Mouse (Mus musculus) lung, postnatal 0 days (tissue): ENCODE measurements around the gene Higd1c. TPM values are rescaled to one million over a fixed set of nuclear protein-coding genes. Genes with fewer than 3 reads are reported as not detected.
"Not testable (repeated sequence)": the region's sequence is repeated elsewhere in the genome, so short reads cannot be mapped to it uniquely, and the experiment has no call there.

Experiments used
- ATAC-seq: fragments of 200-750 bp; cut with Nextera tagmentation; 2 replicates; pipeline ENCODE4 v1.8.0; 2017; ENCODE audit warnings: moderate library complexity
- DNase-seq: peaks from one replicate; pipeline ENCODE4 v3.0.0-alpha.2; 2016; ENCODE audit warnings: low spot score
- H3K27ac ChIP-seq: fragments of 300-500 bp; sonication (generic); 2 replicates; pipeline ENCODE4 v1.5.1; 2014; ENCODE audit warnings: antibody characterized with exemption, mild to moderate bottlenecking, low read length, mixed read lengths
- H3K27me3 ChIP-seq: fragments of 300-500 bp; sonication (generic); replicated peaks from 2 replicates; pipeline ENCODE4 v1.6.1; 2014; ENCODE audit warnings: low read length, mixed read lengths; ENCODE audit not compliant: insufficient read depth
- H3K36me3 ChIP-seq: fragments of 300-500 bp; sonication (generic); 2 replicates; pipeline ENCODE4 v1.6.1; 2014; ENCODE audit warnings: low read length, mixed read lengths; ENCODE audit not compliant: insufficient read depth
- H3K4me1 ChIP-seq: fragments of 300-500 bp; sonication (generic); 2 replicates; pipeline ENCODE4 v1.6.1; 2014; ENCODE audit warnings: antibody characterized with exemption, low read depth, low read length, mixed read lengths; ENCODE audit not compliant: insufficient read depth
- H3K4me2 ChIP-seq: fragments of 300-500 bp; sonication (generic); replicated peaks from 2 replicates; pipeline ENCODE4 v1.6.1; 2014; ENCODE audit warnings: low read depth, mild to moderate bottlenecking, low read length, moderate library complexity, mixed read lengths
- H3K4me3 ChIP-seq: fragments of 300-500 bp; sonication (generic); 2 replicates; pipeline ENCODE4 v1.5.1; 2014; ENCODE audit warnings: low read depth, low read length
- H3K9ac ChIP-seq: fragments of 300-500 bp; sonication (generic); replicated peaks from 2 replicates; pipeline ENCODE4 v1.6.1; 2014; ENCODE audit warnings: low read depth, mild to moderate bottlenecking
- H3K9me3 ChIP-seq: fragments of 300-500 bp; sonication (generic); 2 replicates; pipeline ENCODE4 v1.6.1; 2016; ENCODE audit warnings: low read length, mixed read lengths
- CTCF ChIP-seq: IDR thresholded peaks from 2 replicates; pipeline ENCODE4 v1.5.1; 2016; ENCODE audit warnings: antibody characterized with exemption, mild to moderate bottlenecking
- EP300 ChIP-seq: IDR thresholded peaks from 2 replicates; pipeline ENCODE4 v1.6.1; 2016; ENCODE audit warnings: antibody characterized with exemption, mild to moderate bottlenecking, control low read depth
- WGBS: fragments of 180-500 bp; shearing (Covaris S2); extraction: QIAGEN DNeasy Blood & Tissue Kit; methylation state at CpG from one replicate; pipeline ENCODE4 v1.1.7; 2014; 5-methylcytosine and 5-hydroxymethylcytosine counted together
- polyA plus RNA-seq: library from polyadenylated mRNA; unstranded; fragments of >200 nt; fragmentation: Nextera tagmentation; extraction: Ambion mirVana; gene quantifications from 2 replicates; pipeline ENCODE4 v1.2.1, GENCODE M21; 2015

Gene Higd1c
- polyA plus RNA-seq = not detected in 2 replicates

- no peak within 1 kb of the TSS for H3K27ac ChIP-seq
- no peak for DNase-seq
- no peaks in the 10 kb centered on the region for H3K9me3 ChIP-seq
- 60% methylated on average over 7 of the region's 7 CpGs for WGBS
- no peak within 1 kb of the TSS for H3K9ac ChIP-seq
- no peaks in the 10 kb centered on the region for H3K36me3 ChIP-seq
- no peak for TF ChIP-seq EP300
- no peak for TF ChIP-seq CTCF
- H3K4me3 ChIP-seq = no peak within 1 kb of the TSS
- no peaks in the 10 kb centered on the region for H3K4me1 ChIP-seq
- no peaks in the 10 kb centered on the region for H3K27me3 ChIP-seq
- ATAC-seq = no peak
- no peak within 1 kb of the TSS for H3K4me2 ChIP-seq
Measured at GRCm38 (mm10) chr15:100364242-100364641, at the start of gene Higd1c. Higd1c (plus strand) TSS chr15:100364542.

GRCm38 (mm10) chr15:100318014-100318671, 46.2 kb upstream of the Higd1c start:
- H3K4me1 ChIP-seq, H3K36me3 ChIP-seq, H3K4me2 ChIP-seq, H3K9ac ChIP-seq, H3K4me3 ChIP-seq, H3K9me3 ChIP-seq, H3K27me3 ChIP-seq: not testable (repeated sequence)
- 0 out of 2 replicates have a peak, but pooled peaks have one; percentile 8 for TF ChIP-seq CTCF
- peak; percentile 98 for TF ChIP-seq EP300
- peak overlapping the region; percentile 87 for H3K27ac ChIP-seq
- ATAC-seq (peak; percentile 92), DNase-seq (peak; percentile 97)
- 22% methylated on average over 4 of the region's 4 CpGs for WGBS

GRCm38 (mm10) chr15:100319884-100320283, 44.5 kb upstream of the Higd1c start:
- Histone ChIP-seq H3K27me3 (no peaks in the 10 kb centered on the region), H3K4me1 (peaks cover 8% of the 10 kb centered on the region; the same call in 1 of the 2 replicates), H3K4me2 (no peak overlapping the region), H3K4me3 (no peak overlapping the region), H3K9ac (no peak overlapping the region), H3K27ac (peak overlapping the region; percentile 87), H3K9me3 (no peaks in the 10 kb centered on the region), H3K36me3 (no peaks in the 10 kb centered on the region)
- ATAC-seq (no peak), DNase-seq (no peak)
- 65% methylated on average over 1 of the region's 1 CpGs for WGBS
- TF ChIP-seq EP300 = no peak
- TF ChIP-seq CTCF = no peak

GRCm38 (mm10) chr15:100320295-100320905, 43.9 kb upstream of the Higd1c start:
- H3K4me3 ChIP-seq = no peak overlapping the region
- no peaks in the 10 kb centered on the region for H3K9me3 ChIP-seq
- TF ChIP-seq EP300 (no peak; the same call in none of the 2 replicates), CTCF (no peak)
- peak; percentile 94 for DNase-seq
- no peaks in the 10 kb centered on the region for H3K27me3 ChIP-seq
- peak; percentile 29 for ATAC-seq
- H3K4me2 ChIP-seq = no peak overlapping the region
- no peaks in the 10 kb centered on the region for H3K36me3 ChIP-seq
- H3K27ac ChIP-seq = peak overlapping the region; percentile 87
- 44% methylated on average over 9 of the region's 9 CpGs for WGBS
- H3K4me1 ChIP-seq = peaks cover 8% of the 10 kb centered on the region; the same call in 1 of the 2 replicates
- no peak overlapping the region for H3K9ac ChIP-seq

- WGBS = 38% methylated on average over 5 of the region's 5 CpGs
- Histone ChIP-seq H3K9me3 (no peaks in the 10 kb centered on the region), H3K4me1 (peaks cover 8% of the 10 kb centered on the region; the same call in 1 of the 2 replicates), H3K27me3 (no peaks in the 10 kb centered on the region), H3K27ac (peak overlapping the region; percentile 87), H3K4me2 (no peak overlapping the region), H3K36me3 (no peaks in the 10 kb centered on the region), H3K4me3 (no peak overlapping the region), H3K9ac (no peak overlapping the region)
- peak; percentile 27 for ATAC-seq
- TF ChIP-seq EP300 (no peak), CTCF (peak; percentile 74)
- peak; percentile 86 for DNase-seq
Measured at GRCm38 (mm10) chr15:100321134-100321533, 43.2 kb upstream of the Higd1c start.

GRCm38 (mm10) chr15:100324021-100324591, 40.2 kb upstream of the Higd1c start:
- peak; percentile 48 for DNase-seq
- 56% methylated on average over 12 of the region's 12 CpGs for WGBS

More at GRCm38 (mm10) chr15:100324021-100324591, 40.2 kb upstream of the Higd1c start:
- no peaks in the 10 kb centered on the region for H3K9me3 ChIP-seq
- H3K27me3 ChIP-seq = no peaks in the 10 kb centered on the region
- no peak overlapping the region for H3K4me2 ChIP-seq
- ATAC-seq = no peak
- H3K9ac ChIP-seq = no peak overlapping the region
- no peak overlapping the region for H3K4me3 ChIP-seq
- H3K36me3 ChIP-seq = no peaks in the 10 kb centered on the region
- no peak overlapping the region for H3K27ac ChIP-seq
- TF ChIP-seq EP300 (no peak), CTCF (no peak)
- peaks cover 4% of the 10 kb centered on the region; the same call in 1 of the 2 replicates for H3K4me1 ChIP-seq
